Mouse (Mus musculus): ENCODE measurements around the gene Trpv1. TPM values are rescaled to one million over a fixed set of nuclear protein-coding genes. Genes with fewer than 3 reads are reported as not detected.

Trpv1 gene
- 0.10 and 0.35 TPM in 2 replicates for polyA plus RNA-seq (2015; fragmentation: Nextera tagmentation; extraction: Ambion mirVana)

GRCm38 (mm10) chr11:73233992-73234391, at the start of gene Trpv1:
Trpv1 (plus strand) TSS chr11:73234292.

GRCm38 (mm10) chr11:73198603-73199229, 35.4 kb upstream of the Trpv1 start, which contains the start of gene Ctns:
Ctns (minus strand) TSS chr11:73199042.

GRCm38 (mm10) chr11:73199230-73199712, 34.8 kb upstream of the Trpv1 start, which contains the start of gene Shpk:
Shpk (plus strand) TSS chr11:73199460.

DNA sequence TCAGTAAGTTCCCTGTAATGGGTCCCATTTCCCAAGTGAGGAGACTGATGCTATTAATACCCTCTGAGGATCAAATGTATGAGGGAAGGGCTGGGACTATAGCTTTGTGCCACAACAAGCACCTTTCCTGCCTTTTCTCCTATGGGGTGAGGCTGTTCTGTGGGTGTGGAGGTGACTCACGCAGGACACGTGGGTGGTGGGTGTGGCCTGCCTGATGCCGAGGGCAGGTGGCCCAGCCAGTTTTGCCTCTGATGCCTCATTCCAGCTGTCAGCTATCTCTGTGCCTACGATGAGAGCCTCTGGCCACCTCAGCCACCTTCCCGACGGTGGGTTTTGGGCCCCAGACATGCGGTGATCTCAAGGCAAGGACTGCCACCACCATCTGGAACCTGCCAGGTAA, 33.2 kb downstream of the Trpv1 start, which contains the start of gene Trpv3:
Gene Trpv3 (plus strand): TSS at position 122 of the 400 bp plus-strand sequence.

Other genes with a start within 250 kb of the Trpv1 start
- gene P2rx1, start 235.2 kb upstream of the Trpv1 start, polyA plus RNA-seq (2015; fragmentation: Nextera tagmentation; extraction: Ambion mirVana): 1.0 and 1.1 TPM in 2 replicates
- 2.2 and 2.8 TPM in 2 replicates for gene Camkk1, start 215.3 kb upstream of the Trpv1 start, polyA plus RNA-seq (2015; fragmentation: Nextera tagmentation; extraction: Ambion mirVana)
- gene Ncbp3, start 186.5 kb upstream of the Trpv1 start, polyA plus RNA-seq (2015; fragmentation: Nextera tagmentation; extraction: Ambion mirVana): 5.6 and 8.5 TPM in 2 replicates
- gene Itgae, start 143.7 kb upstream of the Trpv1 start, polyA plus RNA-seq (2015; fragmentation: Nextera tagmentation; extraction: Ambion mirVana): 0.03 and 0.21 TPM in 2 replicates
- 2.9 and 3.1 TPM in 2 replicates for gene Haspin, start 96.0 kb upstream of the Trpv1 start, polyA plus RNA-seq (2015; fragmentation: Nextera tagmentation; extraction: Ambion mirVana)
- 0.50 TPM in 2 replicates for gene P2rx5, start 73.9 kb upstream of the Trpv1 start, polyA plus RNA-seq (2015; fragmentation: Nextera tagmentation; extraction: Ambion mirVana)
- gene Emc6, start 57.3 kb upstream of the Trpv1 start, polyA plus RNA-seq (2015; fragmentation: Nextera tagmentation; extraction: Ambion mirVana): 111 and 130 TPM in 2 replicates
- 152 and 167 TPM in 2 replicates for gene Tax1bp3, start 57.2 kb upstream of the Trpv1 start, polyA plus RNA-seq (2015; fragmentation: Nextera tagmentation; extraction: Ambion mirVana)
- gene Ctns, start 35.2 kb upstream of the Trpv1 start, polyA plus RNA-seq (2015; fragmentation: Nextera tagmentation; extraction: Ambion mirVana): 12.1 and 15.4 TPM in 2 replicates
- 4.2 and 5.5 TPM in 2 replicates for gene Shpk, start 34.8 kb upstream of the Trpv1 start, polyA plus RNA-seq (2015; fragmentation: Nextera tagmentation; extraction: Ambion mirVana)
- 0.06 and 0.08 TPM in 2 replicates for gene Trpv3, start 33.1 kb downstream of the Trpv1 start, polyA plus RNA-seq (2015; fragmentation: Nextera tagmentation; extraction: Ambion mirVana)
- 10.5 and 20.1 TPM in 2 replicates for gene Aspa, start 95.3 kb downstream of the Trpv1 start, polyA plus RNA-seq (2015; fragmentation: Nextera tagmentation; extraction: Ambion mirVana)
- gene Gm49340, start 95.4 kb downstream of the Trpv1 start, polyA plus RNA-seq (2015; fragmentation: Nextera tagmentation; extraction: Ambion mirVana): not detected in 2 replicates
- gene Spata22, start 95.4 kb downstream of the Trpv1 start, polyA plus RNA-seq (2015; fragmentation: Nextera tagmentation; extraction: Ambion mirVana): 0.57 TPM in 1 of 2 replicates, not detected in the other
- gene Olfr20, start 116.5 kb downstream of the Trpv1 start, polyA plus RNA-seq (2015; fragmentation: Nextera tagmentation; extraction: Ambion mirVana): not detected in 2 replicates
- not detected in 2 replicates for gene Olfr376, start 137.0 kb downstream of the Trpv1 start, polyA plus RNA-seq (2015; fragmentation: Nextera tagmentation; extraction: Ambion mirVana)
- not detected in 2 replicates for gene Olfr1, start 165.3 kb downstream of the Trpv1 start, polyA plus RNA-seq (2015; fragmentation: Nextera tagmentation; extraction: Ambion mirVana)
- not detected in 2 replicates for gene Olfr378, start 194.2 kb downstream of the Trpv1 start, polyA plus RNA-seq (2015; fragmentation: Nextera tagmentation; extraction: Ambion mirVana)
- gene Olfr380, start 223.2 kb downstream of the Trpv1 start, polyA plus RNA-seq (2015; fragmentation: Nextera tagmentation; extraction: Ambion mirVana): not detected in 2 replicates

Measured in adrenal gland, postnatal 0 days (tissue).